Comparison of ENCODE assay signal across 27 mouse cellular contexts in genomic region chr17:64703649-64704230, GRCm38 (mm10).
DNase-seq lines count a peak whose midpoint lies in the region; ATAC-seq and TF ChIP-seq lines count a peak whose summit lies in the region.
"Had no signal": no experiment of that assay in that cellular context is flagged by ENCODE, and none has a peak within 500 bp of the region (broad histone marks: within the 10 kb centered on the region; RNA-seq: fewer than 3 reads in every experiment).

No protein-coding gene starts in this region.

- no peak for DNase-seq in forebrain, postnatal 0 days
- DNase-seq in neural tube, embryonic 10.5 days (ENCODE audit: extremely low spot score, low spot score): no peak
- DNase-seq in kidney, adult 11 months: no peak
- DNase-seq: adrenal gland, postnatal 36 days; cerebellum, adult 11-12 months; cerebellum, postnatal 10 days; gastrocnemius, postnatal 14 days; heart, adult 18-20 months; kidney, adult 2 months; kidney, postnatal 10 days; liver; lung, postnatal 36 days; thymus, postnatal 14 days had no signal

- H3K27me3 ChIP-seq in forebrain, embryonic 13.5 days: 0 out of 2 replicates have a peak, but pooled peaks cover 4% of the 10 kb centered on the region
- H3K27me3 ChIP-seq in forebrain, postnatal 0 days (ENCODE audit: insufficient read depth, low read length): no peaks in the 10 kb centered on the region
- no peaks in the 10 kb centered on the region for H3K27me3 ChIP-seq in neural tube, embryonic 13.5 days
- no peaks in the 10 kb centered on the region for H3K27me3 ChIP-seq in midbrain, embryonic 16.5 days (ENCODE audit: control insufficient read depth, insufficient read depth, low read depth, low read length)
- H3K27me3 ChIP-seq: embryonic facial prominence, embryonic 12.5 days; heart, embryonic 13.5 days; liver, embryonic 15.5 days; lung, embryonic 15.5 days; Patski had no signal

- H3K4me2 ChIP-seq in forebrain, embryonic 13.5 days: no peak overlapping the region
- no peak overlapping the region for H3K4me2 ChIP-seq in forebrain, postnatal 0 days (ENCODE audit: low read depth)
- H3K4me2 ChIP-seq in neural tube, embryonic 13.5 days: no peak overlapping the region
- no peak overlapping the region for H3K4me2 ChIP-seq in midbrain, embryonic 16.5 days (ENCODE audit: low read length)
- H3K4me2 ChIP-seq: embryonic facial prominence, embryonic 12.5 days; heart, embryonic 13.5 days; hindbrain, embryonic 14.5 days; liver, embryonic 15.5 days; lung, embryonic 15.5 days had no signal

- H3K4me1 ChIP-seq in forebrain, embryonic 13.5 days: peaks cover 15% of the 10 kb centered on the region
- no peaks in the 10 kb centered on the region for H3K4me1 ChIP-seq in forebrain, postnatal 0 days (ENCODE audit: insufficient read depth)
- no peaks in the 10 kb centered on the region for H3K4me1 ChIP-seq in neural tube, embryonic 13.5 days (replicated peaks)
- 0 out of 2 replicates have a peak, but pooled peaks cover 2% of the 10 kb centered on the region for H3K4me1 ChIP-seq in midbrain, embryonic 16.5 days (ENCODE audit: control insufficient read depth, insufficient read depth, low read length)
- H3K4me1 ChIP-seq: embryonic facial prominence, embryonic 12.5 days; heart, embryonic 13.5 days; limb, embryonic 10.5 days; liver, embryonic 15.5 days; lung, embryonic 15.5 days had no signal

- H3K9me3 ChIP-seq in forebrain, embryonic 13.5 days (replicated peaks): no peaks in the 10 kb centered on the region
- H3K9me3 ChIP-seq in forebrain, postnatal 0 days (ENCODE audit: low read length): no peaks in the 10 kb centered on the region
- no peaks in the 10 kb centered on the region for H3K9me3 ChIP-seq in neural tube, embryonic 13.5 days
- H3K9me3 ChIP-seq in midbrain, embryonic 16.5 days (replicated peaks; ENCODE audit: control insufficient read depth, low read length, poor library complexity, severe bottlenecking): no peaks in the 10 kb centered on the region
- H3K9me3 ChIP-seq: embryonic facial prominence, embryonic 12.5 days; heart, embryonic 13.5 days; limb, embryonic 10.5 days; liver, embryonic 15.5 days; lung, embryonic 15.5 days had no signal

- no peaks in the 10 kb centered on the region for H3K36me3 ChIP-seq in forebrain, embryonic 13.5 days (ENCODE audit: poor library complexity, severe bottlenecking)
- H3K36me3 ChIP-seq in forebrain, postnatal 0 days (ENCODE audit: insufficient read depth): peaks cover 3% of the 10 kb centered on the region; the same call in 1 of the 2 replicates
- H3K36me3 ChIP-seq in neural tube, embryonic 13.5 days: no peaks in the 10 kb centered on the region
- H3K36me3 ChIP-seq in midbrain, embryonic 16.5 days (ENCODE audit: control insufficient read depth, insufficient read depth, low read length): no peaks in the 10 kb centered on the region
- H3K36me3 ChIP-seq: embryonic facial prominence, embryonic 12.5 days; heart, embryonic 13.5 days; limb, embryonic 10.5 days; liver, embryonic 15.5 days; lung, embryonic 15.5 days had no signal

- no peak for TF ChIP-seq CTCF in forebrain, postnatal 0 days (IDR thresholded peaks at IDR 0.05; ENCODE audit: low read depth)

- 38% methylated on average over 4 of the region's 4 CpGs for WGBS in forebrain, embryonic 13.5 days
- WGBS in forebrain, postnatal 0 days: 42% methylated on average over 4 of the region's 4 CpGs
- 88% methylated on average over 4 of the region's 4 CpGs for WGBS in neural tube, embryonic 13.5 days
- 28% methylated on average over 4 of the region's 4 CpGs for WGBS in midbrain, embryonic 16.5 days

- no peak overlapping the region for H3K27ac ChIP-seq in forebrain, embryonic 13.5 days
- H3K27ac ChIP-seq in forebrain, postnatal 0 days (ENCODE audit: low read depth, low read length): no peak overlapping the region
- 0 out of 2 replicates have a peak overlapping the region, but pooled peaks have one; percentile 19 for H3K27ac ChIP-seq in neural tube, embryonic 13.5 days (replicated peaks)
- no peak overlapping the region for H3K27ac ChIP-seq in midbrain, embryonic 16.5 days (ENCODE audit: low read length)
- H3K27ac ChIP-seq: embryonic facial prominence, embryonic 12.5 days; heart, embryonic 13.5 days; hindbrain, embryonic 14.5 days; limb, embryonic 10.5 days; liver, embryonic 15.5 days; lung, embryonic 15.5 days had no signal

- H3K9ac ChIP-seq in forebrain, embryonic 13.5 days: no peak overlapping the region
- no peak overlapping the region for H3K9ac ChIP-seq in forebrain, postnatal 0 days
- no peak overlapping the region for H3K9ac ChIP-seq in neural tube, embryonic 13.5 days
- no peak overlapping the region for H3K9ac ChIP-seq in midbrain, embryonic 16.5 days (ENCODE audit: low read depth, low read length)
- H3K9ac ChIP-seq: embryonic facial prominence, embryonic 12.5 days; heart, embryonic 13.5 days; hindbrain, embryonic 14.5 days; liver, embryonic 15.5 days; lung, embryonic 15.5 days had no signal

- ATAC-seq in forebrain, embryonic 13.5 days: 0 out of 2 replicates have a peak, but pooled peaks have one; percentile 43
- ATAC-seq in forebrain, postnatal 0 days: no peak
- ATAC-seq in neural tube, embryonic 13.5 days (ENCODE audit: low read depth): no peak; the same call in 1 of the 2 replicates
- ATAC-seq in megakaryocyte-erythroid progenitor cell, adult 5-6 weeks (replicated peaks; ENCODE audit: low FRiP score, low TSS enrichment, poor library complexity, severe bottlenecking): 0 out of 2 replicates have a peak, but pooled peaks have one; percentile 26
- ATAC-seq in midbrain, embryonic 16.5 days: peak; percentile 73; the same call in 1 of the 2 replicates
- no peak for ATAC-seq in erythroblast, adult 5-6 weeks (replicated peaks; ENCODE audit: low FRiP score, poor library complexity, severe bottlenecking)
- ATAC-seq: inflammation-experienced regulatory T-cells, adult 6 months; Patski had no signal

- H3K4me3 ChIP-seq in forebrain, embryonic 13.5 days: no peak overlapping the region
- H3K4me3 ChIP-seq in forebrain, postnatal 0 days (ENCODE audit: low read depth, low read length): no peak overlapping the region
- H3K4me3 ChIP-seq in neural tube, embryonic 13.5 days: no peak overlapping the region
- H3K4me3 ChIP-seq in midbrain, embryonic 16.5 days (ENCODE audit: low read depth, low read length): no peak overlapping the region
- H3K4me3 ChIP-seq: embryonic facial prominence, embryonic 12.5 days; erythroblast, embryonic 14.5 days; heart, embryonic 13.5 days; limb, embryonic 10.5 days; liver, embryonic 15.5 days; lung, embryonic 15.5 days had no signal

Comparison
In these comparisons a context has a peak if more than half of its experiments do, and no peak if none do; other contexts are left out.
1. ATAC-seq: peak in forebrain, embryonic 13.5 days (single experiment), megakaryocyte-erythroid progenitor cell, adult 5-6 weeks (single experiment) and midbrain, embryonic 16.5 days (single experiment); none in forebrain, postnatal 0 days (single experiment), neural tube, embryonic 13.5 days (single experiment) and erythroblast, adult 5-6 weeks (single experiment).